Mouse (Mus musculus) midbrain, postnatal 0 days (tissue): ENCODE results near the gene Smim17. TPM values are rescaled to one million over a fixed set of nuclear protein-coding genes. Genes with fewer than 3 reads are reported as not detected.
A peak's percentile ranks its signal among the peaks of the same experiment; 100 is the strongest.
"Not testable (repeated sequence)": the region's sequence is repeated elsewhere in the genome, so short reads cannot be mapped to it uniquely, and the experiment has no call there.

Experiments
- ATAC-seq: fragments of 200-750 bp; cut with Nextera tagmentation; 2 replicates; pipeline ENCODE4 v1.8.0; 2017; ENCODE audit warnings: moderate number of reproducible peaks, mild to moderate bottlenecking, moderate TSS enrichment, moderate library complexity; ENCODE audit not compliant: low FRiP score
- DNase-seq: peaks from one replicate; pipeline ENCODE4 v3.0.0-alpha.2; 2015; ENCODE audit warnings: low spot score
- H3K27ac ChIP-seq: fragments of 300-500 bp; sonication (generic); 2 replicates; pipeline ENCODE4 v1.5.1; 2014; ENCODE audit warnings: low read depth, mild to moderate bottlenecking, low read length, mixed read lengths
- H3K27me3 ChIP-seq: fragments of 300-500 bp; sonication (generic); 2 replicates; pipeline ENCODE4 v1.6.1; 2014; ENCODE audit warnings: low read length, control low read depth, mixed read lengths; ENCODE audit not compliant: insufficient read depth
- H3K36me3 ChIP-seq: fragments of 300-500 bp; sonication (generic); 2 replicates; pipeline ENCODE4 v1.6.1; 2014; ENCODE audit warnings: low read length, control low read depth, mixed read lengths; ENCODE audit not compliant: insufficient read depth
- H3K4me1 ChIP-seq: fragments of 300-500 bp; sonication (generic); 2 replicates; pipeline ENCODE4 v1.6.1; 2014; ENCODE audit warnings: mild to moderate bottlenecking, control low read depth, antibody characterized with exemption, low read length, mixed read lengths; ENCODE audit not compliant: insufficient read depth
- H3K4me2 ChIP-seq: fragments of 300-500 bp; sonication (generic); 2 replicates; pipeline ENCODE4 v1.6.1; 2014; ENCODE audit warnings: low read depth, mild to moderate bottlenecking, low read length, mixed read lengths; ENCODE audit not compliant: poor library complexity, severe bottlenecking
- H3K4me3 ChIP-seq: fragments of 300-500 bp; sonication (generic); 2 replicates; pipeline ENCODE4 v1.5.1; 2014; ENCODE audit warnings: low read depth, mild to moderate bottlenecking, low read length, moderate library complexity
- H3K9ac ChIP-seq: fragments of 300-500 bp; sonication (generic); replicated peaks from 2 replicates; pipeline ENCODE4 v1.6.1; 2014; ENCODE audit warnings: mild to moderate bottlenecking, low read length, moderate library complexity, mixed read lengths; ENCODE audit not compliant: poor library complexity, severe bottlenecking
- H3K9me3 ChIP-seq: fragments of 300-500 bp; sonication (generic); 2 replicates; pipeline ENCODE4 v1.6.1; 2016; ENCODE audit warnings: low read length, control low read depth
- CTCF ChIP-seq: IDR thresholded peaks from 2 replicates; pipeline ENCODE4 v1.5.1; 2016; ENCODE audit warnings: antibody characterized with exemption, mild to moderate bottlenecking
- WGBS: fragments of 180-500 bp; shearing (Covaris S2); extraction: QIAGEN DNeasy Blood & Tissue Kit; methylation state at CpG from one replicate; pipeline ENCODE4 v1.1.7; 2014; 5-methylcytosine and 5-hydroxymethylcytosine counted together
- polyA plus RNA-seq: library from polyadenylated mRNA; unstranded; fragments of >200 nt; fragmentation: Nextera tagmentation; extraction: Ambion mirVana; gene quantifications from 2 replicates; pipeline ENCODE4 v1.2.1, GENCODE M21; 2015
- total RNA-seq: library from RNA; depleted of rRNA; stranded (reverse); fragments of >200 nt; gene quantifications from 2 replicates; pipeline ENCODE4 v1.2.3, GENCODE M21; 2014

The Smim17 gene
- total and polyA plus RNA-seq, 2 experiments from 2014 or later, result 6.3 to 21.8 TPM

GRCm38 (mm10) chr7:6362268-6363046, 36.1 kb upstream of the Smim17 start:
- no peaks in the 10 kb centered on the region for H3K27me3 ChIP-seq
- peak overlapping the region; percentile 93 for H3K27ac ChIP-seq
- H3K9ac ChIP-seq, result peak overlapping the region; percentile 68
- H3K4me2 ChIP-seq, result peak overlapping the region; percentile 63
- no peaks in the 10 kb centered on the region for H3K9me3 ChIP-seq
- ATAC-seq, result peak; percentile 92
- peak; percentile 99 for DNase-seq
- H3K4me1 ChIP-seq, result no peaks in the 10 kb centered on the region
- TF ChIP-seq CTCF, result no peak
- under 1% methylated on average over 37 of the region's 38 CpGs for WGBS
- H3K4me3 ChIP-seq, result peak overlapping the region; percentile 48
- no peaks in the 10 kb centered on the region for H3K36me3 ChIP-seq

- Histone ChIP-seq H3K36me3 (no peaks in the 10 kb centered on the region), H3K27me3 (no peaks in the 10 kb centered on the region), H3K9ac (peak within 1 kb of the TSS; percentile 68), H3K4me3 (peak within 1 kb of the TSS; percentile 48), H3K9me3 (no peaks in the 10 kb centered on the region), H3K4me1 (no peaks in the 10 kb centered on the region), H3K27ac (peak within 1 kb of the TSS; percentile 93), H3K4me2 (peak within 1 kb of the TSS; percentile 63)
- TF ChIP-seq CTCF, result peak; percentile 64
- WGBS, result 0% methylated on average over 23 of the region's 23 CpGs
- ATAC-seq (peak; percentile 83), DNase-seq (peak; percentile 97)
These were observed 35.4 kb upstream of the Smim17 start, which contains the start of gene Zfp78 for GRCm38 (mm10) chr7:6363047-6363488. Gene Zfp78, plus strand, starts transcription at chr7:6363280.

- Histone ChIP-seq H3K4me1 (no peaks in the 10 kb centered on the region), H3K27me3 (no peaks in the 10 kb centered on the region), H3K4me2 (peak overlapping the region; percentile 63; the same call in 1 of the 2 replicates), H3K36me3 (no peaks in the 10 kb centered on the region; the same call in 1 of the 2 replicates), H3K27ac (no peak overlapping the region), H3K9me3 (no peaks in the 10 kb centered on the region), H3K9ac (no peak overlapping the region), H3K4me3 (no peak overlapping the region)
- no peak for TF ChIP-seq CTCF
- ATAC-seq (no peak), DNase-seq (no peak)
- 67% methylated on average over 1 of the region's 1 CpGs for WGBS
These were observed 33.8 kb upstream of the Smim17 start for GRCm38 (mm10) chr7:6364761-6365160.

GRCm38 (mm10) chr7:6367185-6367584, 31.3 kb upstream of the Smim17 start:
- TF ChIP-seq CTCF, result no peak
- WGBS, result 92% methylated on average over 5 of the region's 5 CpGs
- Histone ChIP-seq H3K9ac (no peak overlapping the region), H3K9me3 (no peaks in the 10 kb centered on the region), H3K36me3 (peaks cover 4% of the 10 kb centered on the region), H3K4me3 (no peak overlapping the region), H3K27ac (no peak overlapping the region), H3K4me2 (no peak overlapping the region), H3K4me1 (no peaks in the 10 kb centered on the region), H3K27me3 (no peaks in the 10 kb centered on the region)
- ATAC-seq (no peak), DNase-seq (no peak)

GRCm38 (mm10) chr7:6368146-6368545, 30.4 kb upstream of the Smim17 start:
- WGBS, result 91% methylated on average over 5 of the region's 5 CpGs
- ATAC-seq, H3K4me1 ChIP-seq, H3K27ac ChIP-seq, H3K9me3 ChIP-seq, DNase-seq, H3K27me3 ChIP-seq, H3K4me3 ChIP-seq, H3K9ac ChIP-seq, H3K4me2 ChIP-seq: not testable (repeated sequence)
- peaks cover 10% of the 10 kb centered on the region for H3K36me3 ChIP-seq

- peaks cover 10% of the 10 kb centered on the region for H3K36me3 ChIP-seq
- H3K27me3 ChIP-seq, result no peaks in the 10 kb centered on the region
- no peak overlapping the region for H3K4me2 ChIP-seq
- ATAC-seq, result no peak
- no peak overlapping the region for H3K27ac ChIP-seq
- 92% methylated on average over 3 of the region's 3 CpGs for WGBS
- no peaks in the 10 kb centered on the region for H3K9me3 ChIP-seq
- no peak for TF ChIP-seq CTCF
- H3K4me3 ChIP-seq, result no peak overlapping the region
- DNase-seq, result no peak
- H3K4me1 ChIP-seq, result no peaks in the 10 kb centered on the region
- H3K9ac ChIP-seq, result no peak overlapping the region
These were observed 29.1 kb upstream of the Smim17 start for GRCm38 (mm10) chr7:6369460-6369859.
